Mouse (Mus musculus) layer of hippocampus, postnatal 36 days (tissue): Measurements from ENCODE around the gene Fignl2. TPM values are rescaled to one million over a fixed set of nuclear protein-coding genes. Genes with fewer than 3 reads are reported as not detected.
"Not testable (repeated sequence)": the region's sequence is repeated elsewhere in the genome, so short reads cannot be mapped to it uniquely, and the experiment has no call there.

ENCODE experiments used
- DNase-seq, 2 experiments: peaks; one replicate each; pipeline ENCODE4 v3.0.0; 2022
- total RNA-seq, 2 experiments: library from RNA; stranded (reverse); gene quantifications; 2 replicates each; pipeline ENCODE4 v1.2.3; 2021

The Fignl2 gene
- total RNA-seq, result 1 to 10 TPM; 1.1 to 1.2 TPM

- no peak for DNase-seq
These were observed at the start of gene Fignl2 for GRCm38 (mm10) chr15:101077813-101078730. Fignl2 (minus strand) TSS chr15:101078567.

- no peak for DNase-seq
These were observed 48.6 kb upstream of the Fignl2 start for GRCm38 (mm10) chr15:101126876-101127544.

GRCm38 (mm10) chr15:101125561-101125960 is 47.2 kb upstream of the Fignl2 start:
- DNase-seq, result no peak

DNA sequence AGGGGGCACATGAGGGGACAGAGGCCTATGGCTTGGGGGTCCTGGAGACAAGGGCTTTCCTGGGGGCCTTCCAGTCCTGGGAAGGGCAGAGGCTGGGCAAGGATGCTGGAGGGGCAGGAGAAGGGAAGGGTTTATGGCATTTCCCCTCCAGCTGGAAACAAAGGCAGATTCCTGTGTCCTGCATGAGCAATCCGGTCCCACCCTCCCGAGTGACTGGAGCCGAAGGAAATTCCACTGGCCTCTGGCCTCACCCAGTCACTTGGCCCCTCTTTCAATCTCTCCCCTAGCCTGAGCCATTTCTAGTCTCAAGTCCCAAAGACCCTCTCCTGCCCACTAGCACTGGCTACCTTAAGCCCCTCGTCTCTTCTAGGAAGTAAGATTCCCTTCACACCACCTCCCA is 44.8 kb upstream of the Fignl2 start:
- no peak for DNase-seq

DNA sequence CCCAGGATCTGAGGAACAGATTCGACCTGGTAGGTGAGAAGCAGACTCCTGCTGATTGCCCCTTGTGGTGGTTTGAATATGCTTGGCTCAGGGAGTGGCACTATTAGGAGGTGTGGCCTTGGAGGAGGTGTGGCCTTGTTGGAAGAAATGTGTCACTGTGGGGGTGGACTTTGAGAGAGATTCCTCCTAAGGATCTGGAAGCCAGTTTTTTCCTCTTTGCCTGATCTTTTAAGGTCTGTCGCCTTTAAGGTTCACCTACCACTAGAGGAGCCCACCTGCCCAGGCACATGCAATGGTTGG is 43.9 kb upstream of the Fignl2 start:
- no peak for DNase-seq

DNA sequence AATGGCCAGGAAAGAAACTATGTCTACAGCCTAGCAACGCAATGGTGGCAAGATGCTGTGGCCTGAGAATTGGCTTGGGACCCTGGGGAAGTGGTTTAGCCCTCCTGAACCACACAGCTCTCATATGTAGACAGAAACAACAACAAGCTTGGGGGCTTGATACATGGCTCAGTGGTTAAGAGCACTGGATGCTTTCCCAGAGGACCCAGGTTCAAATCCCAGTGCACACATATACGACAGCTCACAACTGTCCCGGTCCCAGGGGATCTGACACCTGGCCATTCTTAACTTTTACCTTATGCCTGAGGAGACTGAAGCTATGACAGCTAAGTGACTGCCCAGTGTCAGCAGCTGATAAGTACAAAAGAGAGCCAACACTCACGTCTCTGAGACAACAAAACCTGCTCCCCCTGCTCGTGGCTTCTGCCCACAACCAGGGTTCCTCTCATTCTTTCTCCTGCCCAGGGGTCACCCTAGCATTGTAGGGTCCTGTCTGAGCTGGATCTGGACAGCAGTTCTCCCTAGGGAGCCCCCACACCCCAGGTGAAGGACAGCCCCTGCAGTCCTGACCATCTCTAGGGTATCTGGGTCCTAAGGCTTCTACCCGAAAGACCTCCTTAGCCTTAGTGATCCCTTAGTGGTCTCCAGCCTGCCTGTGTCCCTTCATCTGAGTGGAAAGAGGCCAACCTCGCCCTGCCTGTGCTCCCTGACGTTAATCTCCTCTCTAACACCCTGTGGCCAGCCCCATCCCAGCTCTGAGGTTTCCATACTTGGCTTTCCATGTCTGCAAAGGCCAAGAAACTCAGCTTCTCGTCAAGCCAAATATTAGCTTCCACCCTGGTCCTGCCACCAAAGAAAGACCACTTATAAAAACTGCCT is 43.3 kb upstream of the Fignl2 start:
- no peak for DNase-seq

DNA sequence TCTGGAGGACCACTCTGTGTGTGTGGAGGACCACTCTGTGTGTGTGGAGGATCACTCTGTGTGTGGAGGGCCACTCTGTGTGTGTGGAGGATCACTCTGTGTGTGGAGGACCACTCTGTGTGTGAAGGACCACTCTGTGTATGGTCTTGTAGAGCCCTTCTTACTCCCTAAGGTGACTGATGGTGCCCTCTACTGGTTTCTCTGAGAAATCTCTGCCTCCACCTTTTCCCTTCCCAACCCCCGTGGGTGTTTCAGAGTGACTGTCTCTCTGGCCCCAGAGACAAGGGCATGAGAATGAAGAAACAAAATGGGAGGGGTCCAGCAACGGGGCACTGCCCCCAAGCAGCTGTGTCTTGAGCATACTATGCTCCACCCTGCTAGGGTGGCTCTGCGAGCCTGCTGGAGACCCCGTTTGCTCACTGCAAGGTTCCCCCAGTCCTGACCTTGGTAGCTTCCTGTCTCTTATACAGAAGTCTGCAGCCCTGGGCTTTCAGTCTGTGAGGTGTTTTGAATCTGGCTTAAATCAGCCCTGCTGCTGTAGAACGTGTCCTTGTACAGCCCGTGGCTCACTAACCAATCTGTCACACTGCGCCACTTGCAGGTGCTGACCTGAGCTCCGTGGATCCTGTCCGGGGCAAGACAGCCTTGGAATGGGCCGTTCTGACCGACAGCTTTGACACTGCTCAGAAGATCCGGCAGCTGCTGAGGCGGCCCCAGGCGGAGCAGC is 40.2 kb upstream of the Fignl2 start:
- DNase-seq, result peak in 1 of 2 experiments; percentile 18

DNA sequence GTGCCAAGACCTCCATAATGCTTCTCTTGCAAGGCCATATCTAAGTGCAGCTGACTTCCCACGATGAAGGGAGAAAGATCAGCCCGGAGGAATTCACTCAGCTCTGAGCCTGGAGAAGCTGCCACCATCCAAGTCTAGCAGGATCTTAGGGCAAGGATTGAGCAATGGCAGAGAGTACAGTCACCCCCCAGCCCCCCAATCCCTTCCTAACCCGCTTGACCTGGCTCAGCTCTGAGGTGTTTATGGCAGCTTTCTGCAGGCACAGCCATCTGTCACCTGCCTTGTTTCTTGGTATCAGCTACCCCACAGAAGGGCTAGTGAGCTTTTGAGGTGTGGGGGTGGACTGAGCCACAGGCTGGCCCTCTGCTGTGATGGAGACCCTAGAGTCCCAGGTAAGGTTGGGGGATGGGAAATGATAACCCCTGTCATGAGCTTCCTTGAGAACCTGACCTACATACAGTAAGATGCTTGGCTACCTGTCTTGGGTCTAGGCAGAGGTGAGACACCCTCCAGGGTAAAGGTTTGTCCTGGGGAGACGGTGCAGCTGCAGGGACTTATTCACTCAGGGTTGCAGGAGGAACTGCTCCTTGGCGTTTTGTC is 37.2 kb upstream of the Fignl2 start, which contains the start of gene Ankrd33:
Gene Ankrd33, plus strand, starts transcription at position 245 of the 600 bp plus-strand sequence.
- DNase-seq, result no peak

- not testable (repeated sequence) for DNase-seq
These were observed 35.4 kb upstream of the Fignl2 start for GRCm38 (mm10) chr15:101113778-101114177.

DNA sequence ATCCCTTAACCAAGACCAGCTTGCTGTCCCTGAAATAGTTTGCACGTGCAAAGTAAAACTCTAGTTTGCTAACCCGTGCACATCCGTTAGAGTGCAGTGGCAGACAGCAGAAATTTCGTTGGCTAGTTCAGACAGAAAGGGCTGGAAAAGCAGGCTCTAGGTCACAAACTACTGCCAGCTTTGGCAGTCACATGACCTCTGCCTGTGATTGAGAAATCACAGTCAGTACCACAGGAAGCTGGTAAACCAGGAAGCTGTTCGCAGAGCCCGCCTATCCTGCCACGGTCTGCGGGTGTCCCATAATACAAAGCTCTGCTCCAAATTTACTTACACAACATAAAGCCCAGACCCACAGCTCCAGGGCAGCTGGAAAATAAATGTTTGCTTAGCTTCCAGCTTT is 34.8 kb upstream of the Fignl2 start:
- no peak for DNase-seq

GRCm38 (mm10) chr15:101107906-101108671 is 29.7 kb upstream of the Fignl2 start:
- DNase-seq, result no peak

- DNase-seq, result no peak
These were observed 27.6 kb upstream of the Fignl2 start for GRCm38 (mm10) chr15:101106011-101106410.

DNA sequence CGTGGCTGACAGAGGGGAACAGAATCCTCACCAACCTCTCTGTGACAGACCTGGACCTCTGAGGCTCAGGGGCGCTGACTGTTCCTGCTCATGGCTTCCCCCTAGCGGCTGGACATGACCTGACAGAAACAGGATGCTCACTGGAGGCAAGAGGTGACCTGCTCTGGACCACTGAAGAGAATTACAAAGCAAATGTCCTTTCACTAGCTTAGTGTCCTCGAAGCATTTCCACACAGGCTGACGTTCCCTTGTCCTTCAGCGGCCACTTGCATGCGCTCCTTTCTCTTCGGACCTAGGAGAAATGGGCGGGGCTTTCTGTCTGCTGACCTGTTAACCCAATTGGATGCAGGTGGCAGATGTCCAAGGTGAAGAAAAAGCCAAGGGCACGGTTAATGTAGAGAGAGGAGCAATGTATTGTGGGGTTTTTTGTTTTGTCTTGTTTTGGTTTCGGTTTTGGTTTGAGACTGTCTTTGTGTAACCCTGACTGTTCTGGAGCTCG is 27.2 kb upstream of the Fignl2 start:
- DNase-seq, result peak; percentile 63 to 67

GRCm38 (mm10) chr15:101103605-101104304 is 25.4 kb upstream of the Fignl2 start:
- DNase-seq, result no peak

- DNase-seq, result no peak
These were observed 22.6 kb upstream of the Fignl2 start for GRCm38 (mm10) chr15:101100996-101101395.

DNA sequence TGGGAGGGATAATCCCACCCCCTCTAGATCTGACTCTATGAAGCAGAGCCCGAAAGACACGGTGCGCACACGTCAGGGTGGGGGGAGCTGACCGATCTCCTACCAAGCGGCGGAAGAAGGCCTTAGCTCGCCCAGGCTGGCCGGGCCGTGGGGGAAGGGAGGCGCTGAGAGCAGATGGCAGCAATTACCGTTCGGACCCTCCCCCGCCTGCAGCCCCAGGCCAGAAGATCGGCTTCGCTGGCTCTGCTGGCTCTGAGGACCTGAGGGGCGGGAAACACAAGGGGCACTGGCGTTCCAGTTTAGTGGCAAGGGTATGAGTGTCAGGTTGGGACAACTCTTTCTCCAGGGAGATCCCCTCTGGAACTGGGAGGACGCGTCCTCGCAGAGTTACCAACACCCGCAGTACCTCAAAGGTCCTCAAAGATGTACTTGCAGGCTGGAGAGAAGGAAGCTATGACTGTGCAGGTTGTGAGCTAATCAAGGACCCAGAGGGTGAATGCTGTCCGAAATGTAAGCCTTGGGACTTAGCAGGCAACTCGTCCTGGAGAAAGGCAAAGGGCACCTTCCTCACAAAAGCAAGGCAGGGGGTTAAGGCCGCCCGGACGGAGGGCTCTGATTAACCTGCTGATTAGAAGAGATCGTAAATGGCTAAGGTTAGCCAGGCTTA is 19.8 kb upstream of the Fignl2 start:
- DNase-seq, result no peak

- DNase-seq, result no peak
These were observed 17.0 kb upstream of the Fignl2 start for GRCm38 (mm10) chr15:101095392-101095791.

DNA sequence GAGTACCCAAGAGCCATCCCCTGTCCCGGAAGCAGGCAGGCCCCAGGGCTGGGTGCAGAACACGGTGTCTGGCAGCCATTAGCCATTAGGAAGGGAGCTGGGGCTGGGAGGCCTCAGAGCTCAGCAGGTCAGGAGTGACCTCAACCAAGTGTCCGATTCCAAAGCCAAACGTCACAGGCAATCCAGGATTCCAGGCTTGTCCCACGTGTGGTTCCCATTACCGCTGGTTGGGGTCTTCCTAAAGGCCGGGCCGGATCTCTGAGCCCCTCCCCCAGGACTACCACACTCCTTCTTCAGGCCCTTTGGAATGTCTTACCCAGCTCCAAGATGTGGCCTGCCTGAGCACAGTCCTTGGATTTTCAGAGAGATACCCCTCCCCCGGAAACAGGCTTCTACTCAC is 16.6 kb upstream of the Fignl2 start:
- no peak for DNase-seq

- DNase-seq, result no peak
These were observed 15.6 kb upstream of the Fignl2 start for GRCm38 (mm10) chr15:101093988-101094387.
